Mouse (Mus musculus) E14TG2a.4 (cell line): ENCODE measurements at regions not wholly inside any gene's neighbourhood (a gene's known extent, or its start where the extent isn't known, plus 50 kb on each side); places are given as distances from the start of the nearest gene placed in this dataset.

Source experiments
- CTCF ChIP-seq: conservative IDR thresholded peaks from 2 replicates; pipeline ENCODE4 v1.5.1; 2014; ENCODE audit warnings: low read length
- NANOG ChIP-seq: IDR thresholded peaks from 2 replicates; pipeline ENCODE4 v1.6.1; 2014; ENCODE audit warnings: borderline replicate concordance, low read length, mixed read lengths
- POU5F1 ChIP-seq: IDR thresholded peaks from 2 replicates; pipeline ENCODE4 v1.6.1; 2014; ENCODE audit warnings: low read length, borderline replicate concordance

DNA sequence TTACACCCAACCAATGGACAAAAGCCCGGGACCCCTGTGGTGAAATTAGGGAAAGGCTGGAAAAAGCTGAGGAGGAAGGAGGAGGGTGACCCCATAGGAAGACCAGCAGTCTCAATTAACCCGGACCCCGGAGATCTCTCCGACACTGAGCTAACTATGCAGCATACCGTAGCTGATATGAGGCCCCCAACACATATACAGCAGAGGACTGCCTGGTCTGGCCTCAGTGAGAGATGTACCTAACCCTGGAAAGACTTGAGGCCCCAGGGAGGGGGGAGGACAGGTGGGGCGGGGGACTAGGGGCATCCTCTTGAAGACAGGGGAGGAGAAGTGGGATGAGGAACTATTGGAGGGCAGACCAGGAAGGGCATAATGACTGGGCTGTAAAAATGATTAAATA lies 69.0 kb upstream of the Usp27x start:
- TF ChIP-seq CTCF (no peak), POU5F1 (no peak), NANOG (no peak)
